Mouse (Mus musculus): ENCODE results near the gene Btnl10. TPM values are rescaled to one million over a fixed set of nuclear protein-coding genes. Genes with fewer than 3 reads are reported as not detected.

Gene Btnl10
- polyA plus RNA-seq, 1 experiment from 2014 or later: 0.30 TPM

Small RNA genes within 50 kb of the gene (microRNA-seq; reads per million reads assigned to microRNA genes)
- not detected for gene Gm44313

Other genes with a start within 250 kb of the Btnl10 start
- not detected in 2 replicates for gene Olfr320, start 236.8 kb upstream of the Btnl10 start, polyA plus RNA-seq (2015; fragmentation: Nextera tagmentation; extraction: Ambion mirVana)
- not detected in 2 replicates for gene Olfr319, start 218.7 kb upstream of the Btnl10 start, polyA plus RNA-seq (2015; fragmentation: Nextera tagmentation; extraction: Ambion mirVana)
- gene Olfr318, start 193.9 kb upstream of the Btnl10 start, polyA plus RNA-seq (2015; fragmentation: Nextera tagmentation; extraction: Ambion mirVana): not detected in 2 replicates
- not detected in 2 replicates for gene Olfr317, start 178.7 kb upstream of the Btnl10 start, polyA plus RNA-seq (2015; fragmentation: Nextera tagmentation; extraction: Ambion mirVana)
- not detected in 2 replicates for gene Olfr316, start 165.2 kb upstream of the Btnl10 start, polyA plus RNA-seq (2015; fragmentation: Nextera tagmentation; extraction: Ambion mirVana)
- not detected in 2 replicates for gene Olfr315, start 144.7 kb upstream of the Btnl10 start, polyA plus RNA-seq (2015; fragmentation: Nextera tagmentation; extraction: Ambion mirVana)
- not detected in 2 replicates for gene Olfr314, start 135.0 kb upstream of the Btnl10 start, polyA plus RNA-seq (2015; fragmentation: Nextera tagmentation; extraction: Ambion mirVana)
- 0.35 and 0.63 TPM in 2 replicates for gene Fam183b, start 115.9 kb upstream of the Btnl10 start, polyA plus RNA-seq (2015; fragmentation: Nextera tagmentation; extraction: Ambion mirVana)
- not detected in 2 replicates for gene Olfr313, start 102.9 kb upstream of the Btnl10 start, polyA plus RNA-seq (2015; fragmentation: Nextera tagmentation; extraction: Ambion mirVana)
- gene Olfr312, start 88.7 kb upstream of the Btnl10 start, polyA plus RNA-seq (2015; fragmentation: Nextera tagmentation; extraction: Ambion mirVana): not detected in 2 replicates
- not detected in 2 replicates for gene Olfr311, start 78.7 kb upstream of the Btnl10 start, polyA plus RNA-seq (2015; fragmentation: Nextera tagmentation; extraction: Ambion mirVana)
- 7.2 and 9.0 TPM in 2 replicates for gene Gm12258, start 70.8 kb upstream of the Btnl10 start, polyA plus RNA-seq (2015; fragmentation: Nextera tagmentation; extraction: Ambion mirVana)
- 8.8 and 9.9 TPM in 2 replicates for gene 2810021J22Rik, start 50.7 kb upstream of the Btnl10 start, polyA plus RNA-seq (2015; fragmentation: Nextera tagmentation; extraction: Ambion mirVana)
- 5.2 and 6.9 TPM in 2 replicates for gene Zfp39, start 13.7 kb upstream of the Btnl10 start, polyA plus RNA-seq (2015; fragmentation: Nextera tagmentation; extraction: Ambion mirVana)
- gene Rnf187, start 21.0 kb downstream of the Btnl10 start, polyA plus RNA-seq (2015; fragmentation: Nextera tagmentation; extraction: Ambion mirVana): 243 and 247 TPM in 2 replicates
- 81.6 and 82.0 TPM in 2 replicates for gene Hist3h2ba, start 31.0 kb downstream of the Btnl10 start, polyA plus RNA-seq (2015; fragmentation: Nextera tagmentation; extraction: Ambion mirVana)
- gene Hist3h2a, start 36.8 kb downstream of the Btnl10 start, polyA plus RNA-seq (2015; fragmentation: Nextera tagmentation; extraction: Ambion mirVana): 36.4 and 40.3 TPM in 2 replicates
- 0.58 and 0.71 TPM in 2 replicates for gene Trim17, start 36.8 kb downstream of the Btnl10 start, polyA plus RNA-seq (2015; fragmentation: Nextera tagmentation; extraction: Ambion mirVana)
- gene Trim11, start 60.2 kb downstream of the Btnl10 start, polyA plus RNA-seq (2015; fragmentation: Nextera tagmentation; extraction: Ambion mirVana): 20.0 and 20.6 TPM in 2 replicates
- 0.60 and 0.66 TPM in 2 replicates for gene Obscn, start 218.5 kb downstream of the Btnl10 start, polyA plus RNA-seq (2015; fragmentation: Nextera tagmentation; extraction: Ambion mirVana)
- 6.1 and 6.9 TPM in 2 replicates for gene Iba57, start 245.8 kb downstream of the Btnl10 start, polyA plus RNA-seq (2015; fragmentation: Nextera tagmentation; extraction: Ambion mirVana)